Mouse (Mus musculus) left cerebral cortex, postnatal 25 days (tissue): ENCODE results near the gene Fgfr2. TPM values are rescaled to one million over a fixed set of nuclear protein-coding genes. Genes with fewer than 3 reads are reported as not detected.

Experiments used
- DNase-seq, 2 experiments: peaks; one replicate each; pipeline ENCODE4 v3.0.0; 2022; ENCODE audit warnings: low spot score in 2 of 2, mixed read lengths in 1 of 2
- intact Hi-C: fragments of 180-260 bp; cut with DNase I; formaldehyde crosslinking; loops from one replicate; pipeline ENCODE4 v1.15.1; 2025
- total RNA-seq, 2 experiments: library from RNA; stranded (reverse); gene quantifications; 2 replicates each; pipeline ENCODE4 v1.2.3; 2021

Gene Fgfr2
- total RNA-seq, 2 experiments from 2014 or later = 37.1 to 42.0 TPM

GRCm38 (mm10) chr7:132815081-132815480 lies 308.1 kb downstream of the Fgfr2 start:
- no peak for DNase-seq

GRCm38 (mm10) chr7:132814089-132814450 lies 309.1 kb downstream of the Fgfr2 start:
- intact Hi-C loops = loop anchor here (5.0 to 10.0 kb wide), 2 partner anchors 38 to 239 kb away; partner anchors contain the start of genes Eef1akmt2 and Oat
- no peak for DNase-seq

More at GRCm38 (mm10) chr7:132815081-132815480, 308.1 kb downstream of the Fgfr2 start:
- intact Hi-C loops = loop anchor here (10.0 kb wide), 1 partner anchor 240 kb away; the partner anchor contains the start of gene Oat

GRCm38 (mm10) chr7:132813416-132814088 lies 309.6 kb downstream of the Fgfr2 start, which contains the start of gene Fam53b:
Gene Fam53b (minus strand): TSS chr7:132813886.
- peak; percentile 77 to 81 for DNase-seq
- intact Hi-C loops = loop anchor here (5.0 to 10.0 kb wide), 2 partner anchors 39 to 239 kb away; partner anchors contain the start of genes Eef1akmt2 and Oat

GRCm38 (mm10) chr7:132812619-132813415 lies 310.3 kb downstream of the Fgfr2 start:
- peak in 1 of 2 experiments; percentile 55 for DNase-seq
- intact Hi-C loops = loop anchor here (5.0 to 10.0 kb wide), 2 partner anchors 39 to 238 kb away; partner anchors contain the start of genes Eef1akmt2 and Oat

GRCm38 (mm10) chr7:132811716-132812618 lies 311.2 kb downstream of the Fgfr2 start:
- peak in 1 of 2 experiments; percentile 52 for DNase-seq

GRCm38 (mm10) chr7:132810879-132811278 lies 312.3 kb downstream of the Fgfr2 start:
- peak; percentile 87 to 96 for DNase-seq
- intact Hi-C loops = loop anchor here (1.0 to 10.0 kb wide), 4 partner anchors 41 to 236 kb away; partner anchors contain the start of genes Eef1akmt2 and Oat

More at GRCm38 (mm10) chr7:132811716-132812618, 311.2 kb downstream of the Fgfr2 start:
- intact Hi-C loops = loop anchor here (1.0 to 10.0 kb wide), 4 partner anchors 40 to 237 kb away; partner anchors contain the start of genes Eef1akmt2 and Oat

- intact Hi-C loops = loop anchor here (2.0 to 10.0 kb wide), 3 partner anchors 42 to 236 kb away; partner anchors contain the start of genes Eef1akmt2 and Oat
Observed at GRCm38 (mm10) chr7:132810368-132810767, 312.8 kb downstream of the Fgfr2 start.

GRCm38 (mm10) chr7:132809721-132810120 lies 313.4 kb downstream of the Fgfr2 start:
- DNase-seq = no peak
- intact Hi-C loops = loop anchor here (2.0 to 10.0 kb wide), 3 partner anchors 41 to 235 kb away; partner anchors contain the start of genes Eef1akmt2 and Oat

More at GRCm38 (mm10) chr7:132810368-132810767, 312.8 kb downstream of the Fgfr2 start:
- peak in 1 of 2 experiments; percentile 84 for DNase-seq

- no peak for DNase-seq
- intact Hi-C loops = no loop called here
Observed at GRCm38 (mm10) chr7:132808841-132809682, 314.1 kb downstream of the Fgfr2 start.

- DNase-seq = no peak
- intact Hi-C loops = no loop called here
Observed at GRCm38 (mm10) chr7:132808051-132808796, 314.9 kb downstream of the Fgfr2 start.

GRCm38 (mm10) chr7:132806926-132807857 lies 316.0 kb downstream of the Fgfr2 start:
- peak in 1 of 2 experiments; percentile 87 for DNase-seq
- intact Hi-C loops = loop anchor here (1.0 kb wide), 2 partner anchors 18 to 86 kb away; no protein-coding TSS in a partner anchor

- peak in 1 of 2 experiments; percentile 46 for DNase-seq
- intact Hi-C loops = no loop called here
Observed at GRCm38 (mm10) chr7:132806286-132806685, 316.9 kb downstream of the Fgfr2 start.

- intact Hi-C loops = no loop called here
- DNase-seq = no peak
Observed at GRCm38 (mm10) chr7:132804951-132805350, 318.2 kb downstream of the Fgfr2 start.

- DNase-seq = no peak
- intact Hi-C loops = no loop called here
Observed at GRCm38 (mm10) chr7:132804461-132804860, 318.7 kb downstream of the Fgfr2 start.

GRCm38 (mm10) chr7:132803962-132804361 lies 319.2 kb downstream of the Fgfr2 start:
- DNase-seq = peak in 1 of 2 experiments; percentile 12
- intact Hi-C loops = no loop called here

GRCm38 (mm10) chr7:132803336-132803735 lies 319.8 kb downstream of the Fgfr2 start:
- DNase-seq = no peak
- intact Hi-C loops = no loop called here
